Mouse (Mus musculus) lung, adult 10 weeks (tissue): ENCODE data around the gene Cacna1i. TPM values are rescaled to one million over a fixed set of nuclear protein-coding genes. Genes with fewer than 3 reads are reported as not detected.

ENCODE experiments used
- polyA plus RNA-seq: library from polyadenylated mRNA; stranded (reverse); fragments of 350-450 nt; fragmentation: Illumina TruSeq; extraction: RNeasy Lipid Tissue Mini Kit (QIAGEN cat#74804); gene quantifications from one replicate; pipeline ENCODE4 v1.2.3, GENCODE M21; 2014; ENCODE audit warnings: low read depth, low replicate concordance; ENCODE audit not compliant: insufficient read depth

The Cacna1i gene
- polyA plus RNA-seq = 0.62 TPM

GRCm38 (mm10) chr15:80286851-80287415 lies at the start of gene Cacna1i:
TSS of gene Cacna1i (plus strand) at chr15:80287238.

GRCm38 (mm10) chr15:80254847-80255645 lies 32.0 kb upstream of the Cacna1i start, which contains the start of gene Atf4:
TSS of gene Atf4 (plus strand) at chr15:80255184.

GRCm38 (mm10) chr15:80263610-80264575 lies 23.1 kb upstream of the Cacna1i start, which contains the start of gene Rps19bp1:
TSS of gene Rps19bp1 (minus strand) at chr15:80264315.

Other genes with a start within 250 kb of the Cacna1i start
- 14.9 TPM for gene Syngr1, start 195.9 kb upstream of the Cacna1i start, polyA plus RNA-seq
- 907 TPM for gene Rpl3, start 195.4 kb upstream of the Cacna1i start, polyA plus RNA-seq
- gene Tab1, start 154.1 kb upstream of the Cacna1i start, polyA plus RNA-seq = 9.5 TPM
- gene Mgat3, start 113.5 kb upstream of the Cacna1i start, polyA plus RNA-seq = 12.2 TPM
- gene Mief1, start 53.2 kb upstream of the Cacna1i start, polyA plus RNA-seq = 7.0 TPM
- not detected for gene AC140267.1, start 51.4 kb upstream of the Cacna1i start, polyA plus RNA-seq
- 198 TPM for gene Atf4, start 32.1 kb upstream of the Cacna1i start, polyA plus RNA-seq
- 27.9 TPM for gene Rps19bp1, start 22.9 kb upstream of the Cacna1i start, polyA plus RNA-seq